Mouse (Mus musculus) induced T-regulatory cell, adult 2 months (primary cell): ENCODE measurements at regions not wholly inside any gene's neighbourhood (a gene's known extent, or its start where the extent isn't known, plus 50 kb on each side); places are given as distances from the start of the nearest gene placed in this dataset.

Source experiments
- DNase-seq: peaks from one replicate; pipeline ENCODE4 v3.0.0-alpha.2; 2012; ENCODE audit warnings: low read depth

- no peak for DNase-seq
Observed at GRCm38 (mm10) chr5:119619906-119620305, 50.6 kb upstream of the Tbx3 start.
